Mouse (Mus musculus) lung, adult 2 months (tissue): ENCODE measurements around the gene Pip4k2b. TPM values are rescaled to one million over a fixed set of nuclear protein-coding genes. Genes with fewer than 3 reads are reported as not detected.
A peak's percentile ranks its signal among the peaks of the same experiment; 100 is the strongest.

ENCODE experiments used
- DNase-seq: peaks from one replicate; pipeline ENCODE4 v3.0.0; 2022
- H3K4me1 ChIP-seq: fragments of 200-500 bp; 2 replicates; pipeline ENCODE4 v1.6.1; 2011; ENCODE audit warnings: low read length; ENCODE audit not compliant: control insufficient read depth, insufficient read depth
- H3K4me3 ChIP-seq: fragments of 200-500 bp; replicated peaks from 2 replicates; pipeline ENCODE3; 2011; ENCODE audit warnings: low read depth, mild to moderate bottlenecking, control low read depth, low read length; ENCODE audit errors: extremely low read depth
- CTCF ChIP-seq: fragments of 200-500 bp; IDR thresholded peaks from 2 replicates; pipeline ENCODE4 v1.5.1; 2011; ENCODE audit warnings: mild to moderate bottlenecking, low read length, control low read depth; ENCODE audit not compliant: insufficient read depth
- POLR2A ChIP-seq: fragments of 200-500 bp; IDR thresholded peaks from 2 replicates; pipeline ENCODE4 v1.6.1; 2011; ENCODE audit warnings: low read depth, mild to moderate bottlenecking, control low read depth, low read length, borderline replicate concordance; ENCODE audit errors: extremely low read depth
- WGBS: fragments of 180-500 bp; shearing (Covaris S2); methylation state at CpG from one replicate; pipeline ENCODE4 v1.1.7; 2018; 5-methylcytosine and 5-hydroxymethylcytosine counted together
- polyA plus RNA-seq: library from polyadenylated mRNA; depleted of rRNA; stranded (reverse); fragments of >200 nt; gene quantifications from 2 replicates; pipeline ENCODE4 v1.2.3, GENCODE M21; 2012

Gene Pip4k2b
- polyA plus RNA-seq, 1 experiment: 14.6 TPM

DNA sequence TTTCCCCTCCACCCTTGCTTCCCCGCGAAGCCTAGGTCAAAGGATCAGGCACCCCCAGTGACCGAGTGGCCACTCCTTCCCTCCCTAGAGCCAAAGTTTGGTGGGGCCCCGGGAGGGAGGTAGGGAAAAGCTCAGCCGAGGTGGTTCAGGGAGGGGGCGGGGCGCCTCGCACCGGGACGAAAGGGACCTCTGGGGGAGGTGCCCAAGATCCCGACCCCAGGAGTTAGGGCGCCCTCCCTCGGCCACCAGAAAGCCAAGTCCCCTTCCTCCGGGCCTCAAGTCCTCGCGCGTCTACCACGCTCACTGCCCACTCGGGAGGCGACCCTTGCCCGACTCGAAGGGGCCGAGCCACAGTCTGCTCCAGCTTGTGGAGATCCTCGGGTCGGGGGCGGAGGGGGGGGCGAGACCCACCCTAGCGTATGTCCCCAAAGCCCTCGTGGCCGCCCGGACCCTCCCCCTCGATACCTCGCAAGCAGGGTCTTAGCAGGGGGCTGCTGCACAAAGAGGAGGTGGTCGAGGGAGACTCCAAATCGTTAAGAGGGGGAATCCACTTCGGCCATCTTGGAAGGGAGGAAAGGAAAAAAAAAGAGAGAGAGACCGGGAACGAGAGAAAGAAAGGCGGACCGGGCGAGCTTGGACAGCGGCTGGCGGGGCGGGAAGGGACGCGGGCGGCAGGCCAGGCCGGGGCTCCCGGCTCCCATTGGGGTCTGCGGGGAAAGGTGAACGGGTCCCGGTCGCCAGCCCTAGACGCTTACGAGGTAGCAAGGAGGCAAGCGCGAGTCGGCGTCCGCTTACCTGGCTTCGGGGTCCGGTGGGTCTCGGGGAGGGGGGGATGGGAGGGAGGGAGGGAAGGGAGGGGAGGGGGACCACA lies 45.5 kb downstream of the Pip4k2b start:
- TF ChIP-seq CTCF (0 out of 2 replicates have a peak, but pooled peaks have one; percentile 7), POLR2A (no peak)
- DNase-seq: peak; percentile 72
- peak overlapping the region; percentile 68 for H3K4me3 ChIP-seq
- 1% methylated on average over 57 of the region's 63 CpGs for WGBS
- peaks cover 13% of the 10 kb centered on the region for H3K4me1 ChIP-seq

DNA sequence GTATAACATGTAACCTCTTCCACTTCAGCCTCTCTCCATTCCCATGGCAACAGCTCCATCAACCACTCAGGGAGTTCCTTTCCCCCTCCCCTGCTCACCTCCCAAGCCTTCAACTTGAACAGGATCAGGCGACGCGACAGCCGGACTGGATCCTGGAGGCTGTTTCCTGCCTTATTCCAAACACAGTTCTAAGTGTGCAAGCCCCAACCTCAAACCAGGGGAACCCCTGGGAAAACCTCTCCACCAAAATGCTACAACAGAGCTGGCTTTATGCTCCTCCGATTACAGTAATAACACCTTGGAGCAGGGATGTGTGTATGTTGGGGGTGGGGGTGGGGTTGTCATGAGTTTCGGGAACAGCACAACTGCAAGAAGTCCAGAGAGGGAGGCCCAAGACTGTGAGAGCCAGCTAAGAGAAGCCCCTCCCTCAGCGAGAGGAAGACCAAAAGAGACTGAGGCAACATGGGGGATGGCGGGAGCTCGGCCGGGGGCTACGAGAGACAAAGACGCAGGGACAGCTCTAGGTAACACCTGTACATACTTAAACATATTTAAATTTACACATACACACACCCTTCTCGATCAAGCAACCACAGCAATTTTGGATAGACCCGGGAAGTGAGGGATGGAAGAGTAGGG lies 46.5 kb downstream of the Pip4k2b start:
- TF ChIP-seq POLR2A (no peak), CTCF (no peak)
- H3K4me3 ChIP-seq: peak overlapping the region; percentile 68
- peaks cover 11% of the 10 kb centered on the region for H3K4me1 ChIP-seq
- DNase-seq: no peak
- WGBS: 17% methylated on average over 14 of the region's 14 CpGs

DNA sequence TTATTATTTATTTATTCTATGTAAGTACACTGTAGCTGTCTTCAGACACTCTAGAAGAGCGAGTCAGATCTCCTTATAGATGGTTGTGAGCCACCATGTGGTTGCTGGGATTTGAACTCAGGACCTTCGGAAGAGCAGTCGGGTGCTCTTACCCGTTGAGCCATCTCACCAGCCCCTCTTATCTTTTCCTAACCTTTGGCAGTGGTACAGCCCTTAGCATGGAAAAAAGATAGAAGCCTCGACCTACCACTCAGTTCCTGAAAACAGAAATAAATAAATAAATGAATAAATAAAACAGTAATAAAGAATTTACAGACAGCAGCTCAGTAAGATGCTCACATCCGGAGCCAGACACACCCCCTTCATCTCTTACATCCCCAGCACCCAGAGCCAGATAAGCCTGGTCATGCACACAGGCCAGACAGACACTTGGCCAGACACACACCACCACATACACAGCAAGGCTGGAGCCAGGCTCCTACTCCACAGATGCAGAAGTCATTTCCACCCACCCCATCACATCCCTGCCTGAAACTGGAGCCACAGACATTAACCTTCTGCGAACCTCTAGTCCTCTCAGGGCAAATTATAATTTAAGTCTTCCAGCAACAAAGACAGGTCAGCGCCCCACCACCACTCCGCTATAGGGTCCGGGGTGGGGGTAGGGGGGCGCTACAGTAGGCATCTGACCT lies 47.2 kb downstream of the Pip4k2b start:
- WGBS: 53% methylated on average over 11 of the region's 11 CpGs

DNA sequence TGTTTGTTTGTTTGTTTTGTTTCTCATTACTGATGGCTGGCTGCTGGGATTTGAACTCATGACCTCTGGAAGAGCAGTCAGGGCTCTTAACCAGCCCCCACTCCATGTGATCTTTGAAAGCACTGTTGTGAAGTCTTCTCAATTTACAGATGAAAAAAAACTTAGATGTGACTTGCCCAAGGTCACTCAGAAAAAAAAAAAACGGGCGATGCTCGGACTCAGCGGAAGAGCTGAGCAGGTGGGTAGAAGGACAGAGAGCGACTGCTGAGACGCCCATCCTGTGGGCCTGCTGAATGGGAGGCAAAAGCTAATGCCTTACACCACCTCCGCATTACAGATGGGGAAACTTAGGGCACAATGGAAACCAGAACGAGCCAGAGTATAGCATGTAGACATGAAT lies 47.8 kb downstream of the Pip4k2b start:
- H3K4me1 ChIP-seq: peaks cover 9% of the 10 kb centered on the region
- 79% methylated on average over 8 of the region's 8 CpGs for WGBS
- no peak for TF ChIP-seq POLR2A
- no peak for TF ChIP-seq CTCF

More for the DNA sequence above, 47.2 kb downstream of the Pip4k2b start:
- Histone ChIP-seq H3K4me1 (peaks cover 11% of the 10 kb centered on the region), H3K4me3 (no peak overlapping the region)
- DNase-seq: no peak
- no peak for TF ChIP-seq POLR2A

DNA sequence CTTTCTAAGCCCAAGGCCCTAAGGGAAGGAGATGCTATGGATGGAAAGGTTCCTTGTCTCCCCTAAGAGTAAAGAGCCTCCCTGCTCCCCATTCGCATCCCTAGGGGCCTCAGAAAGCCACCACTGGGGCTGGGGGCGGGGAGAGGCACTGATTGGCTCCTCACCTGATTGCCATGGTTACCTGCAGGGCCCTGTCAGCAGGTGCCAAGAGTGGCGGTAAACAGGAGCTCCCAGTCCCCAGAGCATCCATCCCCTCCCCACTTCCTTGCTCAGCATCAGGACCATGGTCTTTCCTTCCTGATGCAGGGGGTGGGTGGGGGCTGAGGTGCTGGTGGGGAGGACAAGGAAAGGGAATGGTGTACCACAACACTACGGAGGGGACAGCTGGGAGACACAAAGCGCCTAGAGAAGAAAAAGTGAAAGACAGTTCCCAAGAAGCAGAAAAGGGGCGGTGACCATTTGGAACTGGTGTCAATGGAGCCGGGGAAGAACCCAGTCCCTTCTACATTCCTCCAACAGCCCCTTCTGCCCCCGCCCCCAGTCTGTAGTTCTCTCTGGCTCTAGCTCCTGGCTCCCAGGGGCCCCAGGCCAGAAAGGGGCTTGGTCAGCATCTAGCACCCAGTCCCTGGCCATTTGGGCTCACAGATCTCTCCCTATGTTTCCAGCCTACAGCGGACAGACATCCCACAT lies 48.6 kb downstream of the Pip4k2b start:
- 62% methylated on average over 9 of the region's 9 CpGs for WGBS
- no peak for DNase-seq
- TF ChIP-seq POLR2A (no peak), CTCF (no peak)
- H3K4me3 ChIP-seq: no peak overlapping the region
- peaks cover 5% of the 10 kb centered on the region; the same call in 1 of the 2 replicates for H3K4me1 ChIP-seq

More for the DNA sequence above, 47.8 kb downstream of the Pip4k2b start:
- H3K4me3 ChIP-seq: no peak overlapping the region
- DNase-seq: no peak

DNA sequence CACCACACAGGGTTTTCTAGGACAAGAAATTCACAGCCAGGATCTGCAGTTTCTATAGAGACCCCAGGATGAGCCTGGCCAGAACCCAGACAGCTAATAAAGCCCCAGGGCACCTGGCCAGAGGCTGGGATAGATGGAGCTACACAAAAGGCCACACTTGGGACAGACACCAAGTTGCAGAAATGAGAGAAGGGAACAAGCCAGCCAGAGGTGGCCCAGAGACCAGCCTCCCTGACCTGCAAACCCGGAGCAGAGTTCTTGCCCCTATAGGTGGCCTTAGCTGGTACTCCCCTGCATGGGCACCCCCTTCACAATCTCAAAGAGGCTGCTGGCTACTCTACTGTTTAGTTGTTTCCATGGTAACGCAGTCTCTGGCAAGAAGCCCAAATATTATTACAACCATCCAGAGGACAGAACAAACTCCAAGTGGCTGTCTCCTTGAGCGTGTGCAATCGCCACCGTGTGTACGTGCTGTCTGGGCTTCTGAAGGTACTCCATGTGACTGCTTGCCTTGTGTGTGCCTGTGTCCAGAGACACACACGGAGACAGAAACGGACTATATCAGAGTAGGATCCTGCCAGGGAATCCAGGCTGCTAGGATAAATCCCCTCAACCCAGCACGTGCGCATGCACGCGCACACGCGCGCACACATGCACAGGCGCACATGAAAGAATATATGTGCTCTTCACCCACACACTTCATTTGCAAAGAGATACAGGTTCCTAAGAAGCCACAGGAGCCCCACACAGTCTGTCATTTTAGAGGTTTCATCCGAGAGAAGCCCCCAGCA lies 49.4 kb downstream of the Pip4k2b start:
- TF ChIP-seq POLR2A (no peak), CTCF (no peak)
- no peak for DNase-seq
- Histone ChIP-seq H3K4me3 (no peak overlapping the region), H3K4me1 (peaks cover 4% of the 10 kb centered on the region; the same call in 1 of the 2 replicates)
- WGBS: 54% methylated on average over 17 of the region's 17 CpGs

DNA sequence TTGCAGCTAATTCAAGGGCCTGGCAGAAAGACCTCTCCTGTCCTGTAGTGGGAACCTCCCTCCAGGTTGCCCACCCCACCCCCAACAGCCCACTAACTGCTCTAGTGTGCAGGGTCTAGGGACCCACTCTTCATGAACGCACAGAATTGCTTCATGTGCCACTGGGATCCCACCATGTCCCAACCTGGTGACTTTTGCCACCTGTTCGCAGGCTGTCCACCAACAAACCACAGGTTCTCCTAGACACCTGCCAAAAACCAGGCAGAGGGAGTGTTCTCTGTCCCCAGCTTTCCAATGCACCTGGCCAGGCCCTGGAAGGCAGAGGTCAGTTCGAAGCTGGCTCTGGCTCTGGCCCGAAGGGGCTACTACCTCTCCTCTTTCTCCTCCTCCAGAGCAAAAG lies 50.1 kb downstream of the Pip4k2b start:
- no peak for TF ChIP-seq CTCF
- TF ChIP-seq POLR2A: no peak

DNA sequence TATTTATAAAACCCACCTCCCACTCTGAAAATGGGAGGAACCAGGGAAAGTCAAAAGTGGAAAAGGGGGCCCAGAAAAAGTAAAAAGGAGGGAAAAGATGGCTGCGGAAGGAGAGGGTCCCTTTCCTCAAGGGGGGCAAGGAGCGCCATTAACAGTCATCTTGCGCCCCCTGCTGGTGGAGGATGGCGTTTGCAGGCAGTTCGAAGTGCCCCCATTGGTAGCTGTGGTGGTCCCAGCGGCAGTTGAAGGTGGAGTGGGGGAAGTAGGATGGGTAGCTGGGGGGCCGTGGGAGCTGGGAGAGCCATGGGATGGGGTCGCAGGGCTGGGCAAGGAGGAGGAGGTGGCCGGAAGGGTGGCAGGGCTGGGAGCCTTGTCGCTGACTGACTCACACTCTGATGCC lies 54.6 kb downstream of the Pip4k2b start:
- DNase-seq: no peak
- 27% methylated on average over 10 of the region's 10 CpGs for WGBS
- Histone ChIP-seq H3K4me3 (no peak overlapping the region), H3K4me1 (peaks cover 13% of the 10 kb centered on the region)
- peak; percentile 85 for TF ChIP-seq CTCF
- no peak for TF ChIP-seq POLR2A

More for the DNA sequence above, 50.1 kb downstream of the Pip4k2b start:
- no peak for DNase-seq
- no peak overlapping the region for H3K4me3 ChIP-seq
- WGBS: 76% methylated on average over 4 of the region's 4 CpGs
- H3K4me1 ChIP-seq: peaks cover 4% of the 10 kb centered on the region; the same call in 1 of the 2 replicates
